Mouse (Mus musculus) olfactory bulb, adult 2 months (tissue): ENCODE results near the gene Thap2. TPM values are rescaled to one million over a fixed set of nuclear protein-coding genes. Genes with fewer than 3 reads are reported as not detected.

ENCODE experiments used
- H3K27ac ChIP-seq: fragments of 200-500 bp; 2 replicates; pipeline ENCODE4 v1.5.1; 2012; ENCODE audit warnings: low read depth, low read length; ENCODE audit not compliant: insufficient read depth
- H3K4me1 ChIP-seq: fragments of 200-500 bp; 2 replicates; pipeline ENCODE4 v1.6.1; 2012; ENCODE audit warnings: low read length; ENCODE audit not compliant: control insufficient read depth, insufficient read depth
- H3K4me3 ChIP-seq: fragments of 200-500 bp; 2 replicates; pipeline ENCODE4 v1.5.1; 2012; ENCODE audit warnings: mild to moderate bottlenecking, low read depth, low read length, moderate library complexity; ENCODE audit not compliant: insufficient read depth
- CTCF ChIP-seq: fragments of 200-500 bp; IDR thresholded peaks from 2 replicates; pipeline ENCODE4 v1.5.1; 2012; ENCODE audit warnings: low read depth, mild to moderate bottlenecking, low read length, moderate library complexity; ENCODE audit not compliant: insufficient read depth
- POLR2A ChIP-seq: fragments of 200-500 bp; IDR thresholded peaks from 2 replicates; pipeline ENCODE4 v1.6.1; 2012; ENCODE audit warnings: mild to moderate bottlenecking, low read depth, low read length, moderate library complexity; ENCODE audit not compliant: insufficient read depth
- WGBS: fragments of 180-500 bp; shearing (Covaris S2); methylation state at CpG from one replicate; pipeline ENCODE4 v1.1.7; 2018; 5-methylcytosine and 5-hydroxymethylcytosine counted together
- polyA plus RNA-seq: library from polyadenylated mRNA; stranded (reverse); fragments of >200 nt; gene quantifications from 2 replicates; pipeline ENCODE4 v1.2.4, GENCODE M21; 2012; ENCODE audit warnings: low replicate concordance; ENCODE audit not compliant: missing spikeins, insufficient read depth, insufficient read length

Thap2 gene
- polyA plus RNA-seq, 1 experiment, result not detected

- Histone ChIP-seq H3K4me1 (peaks cover 2% of the 10 kb centered on the region; the same call in 1 of the 2 replicates), H3K4me3 (peak overlapping the region; percentile 73), H3K27ac (peak overlapping the region; percentile 75)
- TF ChIP-seq POLR2A, result no peak
- no peak; the same call in 1 of the 2 replicates for TF ChIP-seq CTCF
- under 1% methylated on average over 98 of the region's 101 CpGs for WGBS
These were observed 1.1 kb upstream of the Thap2 start for GRCm38 (mm10) chr10:115385018-115386002.

DNA sequence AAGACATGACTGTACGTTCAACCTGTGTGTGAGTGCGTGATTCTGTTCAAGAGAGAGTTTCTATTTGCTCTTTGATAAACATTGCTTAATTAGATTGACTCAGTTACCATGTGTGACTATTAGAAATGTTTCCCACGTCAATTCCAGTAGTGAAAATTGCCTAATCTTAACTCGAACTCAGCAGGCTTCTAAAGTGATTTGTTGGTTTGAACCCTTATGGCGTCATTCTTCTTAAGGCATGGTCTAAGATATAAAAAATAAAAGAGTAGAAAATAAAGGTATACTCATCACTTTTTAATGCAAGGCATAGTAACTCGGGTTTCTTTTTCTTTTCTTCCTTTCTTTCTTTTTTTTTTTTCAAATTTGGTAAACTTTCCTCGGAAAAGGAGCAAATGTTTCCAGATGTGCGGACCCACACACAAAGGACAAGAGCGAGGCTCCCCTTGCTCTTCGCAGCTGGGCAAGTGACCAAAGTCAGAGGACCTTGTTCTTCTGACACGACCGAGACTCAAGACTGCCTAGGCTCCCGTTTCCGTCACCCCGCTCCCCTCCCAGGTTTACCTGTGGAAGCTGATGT, 511 bp downstream of the Thap2 start:
- peaks cover 2% of the 10 kb centered on the region; the same call in 1 of the 2 replicates for H3K4me1 ChIP-seq
- H3K4me3 ChIP-seq, result peak overlapping the region; percentile 62
- under 1% methylated on average over 15 of the region's 15 CpGs for WGBS
- H3K27ac ChIP-seq, result peak overlapping the region; percentile 75
- TF ChIP-seq CTCF, result no peak

GRCm38 (mm10) chr10:115382846-115383643, 1.2 kb downstream of the Thap2 start:
- Histone ChIP-seq H3K4me3 (no peak overlapping the region), H3K27ac (no peak overlapping the region), H3K4me1 (peaks cover 2% of the 10 kb centered on the region; the same call in 1 of the 2 replicates)
- 8% methylated on average over 12 of the region's 12 CpGs for WGBS
- TF ChIP-seq POLR2A (no peak), CTCF (no peak)

GRCm38 (mm10) chr10:115381506-115382084, 2.6 kb downstream of the Thap2 start:
- H3K27ac ChIP-seq, result no peak overlapping the region
- 75% methylated on average over 2 of the region's 2 CpGs for WGBS
- TF ChIP-seq CTCF, result no peak
- TF ChIP-seq POLR2A, result no peak

DNA sequence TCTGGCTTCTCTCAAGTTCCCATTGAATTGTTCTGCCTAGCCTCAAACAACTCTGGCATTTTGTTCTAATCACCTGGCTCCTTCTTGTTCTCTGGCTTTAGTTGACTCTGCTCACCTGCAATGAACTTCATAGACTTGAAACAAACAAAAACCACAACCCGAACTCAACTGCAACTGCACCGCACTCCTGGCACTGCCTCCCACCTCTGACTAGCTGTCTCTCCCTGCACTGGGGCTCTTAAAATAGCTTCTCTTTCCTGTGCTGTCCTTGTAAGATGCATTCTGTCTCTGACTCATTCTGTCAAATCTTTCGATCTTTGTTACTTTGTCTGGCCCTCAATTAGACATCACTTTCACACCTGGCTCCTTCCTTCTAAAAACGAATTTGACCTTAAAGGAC, 21.1 kb downstream of the Thap2 start:
- no peak for TF ChIP-seq CTCF
- TF ChIP-seq POLR2A, result no peak
- H3K4me1 ChIP-seq, result peaks cover 7% of the 10 kb centered on the region; the same call in 1 of the 2 replicates
- H3K4me3 ChIP-seq, result no peak overlapping the region
- 69% methylated on average over 4 of the region's 4 CpGs for WGBS
- H3K27ac ChIP-seq, result no peak overlapping the region

More at GRCm38 (mm10) chr10:115381506-115382084, 2.6 kb downstream of the Thap2 start:
- H3K4me3 ChIP-seq, result no peak overlapping the region
- H3K4me1 ChIP-seq, result no peaks in the 10 kb centered on the region

DNA sequence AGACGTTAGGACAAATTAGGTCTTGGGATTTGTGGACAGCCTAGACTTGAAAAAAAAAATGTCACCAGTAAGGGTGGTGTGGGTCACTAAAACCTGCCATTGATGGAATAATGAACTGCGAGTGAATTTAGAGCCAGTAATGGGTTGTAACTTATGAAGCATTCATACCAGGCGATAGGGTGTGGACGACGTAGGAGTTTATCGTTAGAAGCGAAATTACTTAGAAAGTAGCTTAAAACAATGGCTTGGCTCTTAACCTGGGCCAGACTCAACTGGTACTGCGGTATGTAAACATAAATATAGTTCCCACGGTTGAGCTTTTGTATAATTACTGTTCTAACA, 21.6 kb downstream of the Thap2 start:
- TF ChIP-seq CTCF, result no peak
- TF ChIP-seq POLR2A, result no peak
- Histone ChIP-seq H3K4me3 (peak overlapping the region; percentile 97), H3K4me1 (peaks cover 7% of the 10 kb centered on the region; the same call in 1 of the 2 replicates), H3K27ac (no peak overlapping the region)
- WGBS, result 1% methylated on average over 9 of the region's 9 CpGs

GRCm38 (mm10) chr10:115361840-115362622, 22.2 kb downstream of the Thap2 start, which contains the start of gene Tmem19:
Gene Tmem19 (minus strand): TSS chr10:115362501.
- H3K4me1 ChIP-seq, result peaks cover 7% of the 10 kb centered on the region; the same call in 1 of the 2 replicates
- peak; percentile 68 for TF ChIP-seq POLR2A
- TF ChIP-seq CTCF, result no peak
- peak within 1 kb of the TSS; percentile 78 for H3K27ac ChIP-seq
- H3K4me3 ChIP-seq, result peak within 1 kb of the TSS; percentile 97
- WGBS, result under 1% methylated on average over 48 of the region's 58 CpGs

DNA sequence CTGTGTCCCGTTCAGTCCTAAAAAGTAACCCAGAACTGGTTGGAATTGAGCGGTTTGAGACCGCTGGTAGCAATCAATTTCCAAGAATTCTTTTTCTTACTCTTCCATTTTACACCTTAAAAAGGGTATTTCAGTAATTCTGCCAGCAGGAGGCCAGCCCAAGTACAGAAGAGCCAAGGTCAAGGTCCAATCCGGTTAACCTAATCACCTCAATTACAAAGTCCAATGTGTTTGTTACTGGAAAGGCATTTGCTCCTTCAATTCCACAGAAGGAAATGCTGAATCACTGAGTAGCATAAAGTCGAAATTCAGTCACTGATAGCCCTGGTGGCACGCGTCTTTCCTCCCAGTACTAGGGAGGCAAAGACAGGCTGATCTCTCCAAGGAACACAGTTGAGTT, 25.2 kb downstream of the Thap2 start:
- TF ChIP-seq CTCF (no peak), POLR2A (no peak)
- 84% methylated on average over 7 of the region's 7 CpGs for WGBS
- no peak overlapping the region for H3K4me3 ChIP-seq
- no peak overlapping the region for H3K27ac ChIP-seq
- H3K4me1 ChIP-seq, result peaks cover 3% of the 10 kb centered on the region; the same call in 1 of the 2 replicates
